Mouse (Mus musculus) forebrain, embryonic 12.5 days (tissue): ENCODE data around the gene Hist1h3b. TPM values are rescaled to one million over a fixed set of nuclear protein-coding genes. Genes with fewer than 3 reads are reported as not detected.
"Not testable (repeated sequence)": the region's sequence is repeated elsewhere in the genome, so short reads cannot be mapped to it uniquely, and the experiment has no call there.

Experiments
- ATAC-seq: fragments of 200-750 bp; cut with Nextera tagmentation; 2 replicates; pipeline ENCODE4 v1.8.0; 2017; ENCODE audit warnings: moderate TSS enrichment; ENCODE audit not compliant: low FRiP score
- H3K27ac ChIP-seq: fragments of 300-500 bp; sonication (generic); 2 replicates; pipeline ENCODE4 v1.5.1; 2016; ENCODE audit warnings: mild to moderate bottlenecking
- H3K27me3 ChIP-seq: fragments of 300-500 bp; sonication (generic); 2 replicates; pipeline ENCODE4 v1.6.1; 2016; ENCODE audit warnings: mild to moderate bottlenecking
- H3K36me3 ChIP-seq: fragments of 300-500 bp; sonication (generic); replicated peaks from 2 replicates; pipeline ENCODE4 v1.6.1; 2016; ENCODE audit warnings: mild to moderate bottlenecking
- H3K4me1 ChIP-seq: fragments of 300-500 bp; sonication (generic); 2 replicates; pipeline ENCODE4 v1.6.1; 2016
- H3K4me2 ChIP-seq: fragments of 300-500 bp; sonication (generic); 2 replicates; pipeline ENCODE4 v1.6.1; 2016; ENCODE audit warnings: mild to moderate bottlenecking, moderate library complexity
- H3K4me3 ChIP-seq: fragments of 300-500 bp; sonication (generic); replicated peaks from 2 replicates; pipeline ENCODE4 v1.5.1; 2016; ENCODE audit warnings: mild to moderate bottlenecking
- H3K9ac ChIP-seq: fragments of 300-500 bp; sonication (generic); 2 replicates; pipeline ENCODE4 v1.6.1; 2016; ENCODE audit warnings: mild to moderate bottlenecking
- H3K9me3 ChIP-seq: fragments of 300-500 bp; sonication (generic); 2 replicates; pipeline ENCODE4 v1.6.1; 2016
- WGBS: fragments of 180-500 bp; shearing (Covaris S2); methylation state at CpG from one replicate; pipeline ENCODE4 v1.1.7; 2016; 5-methylcytosine and 5-hydroxymethylcytosine counted together
- polyA plus RNA-seq: library from polyadenylated mRNA; unstranded; fragments of >200 nt; fragmentation: Nextera tagmentation; extraction: Ambion mirVana; gene quantifications from 2 replicates; pipeline ENCODE4 v1.2.1, GENCODE M21; 2016

Gene Hist1h3b
- polyA plus RNA-seq, 1 experiment from 2014 or later: 15.8 TPM

DNA sequence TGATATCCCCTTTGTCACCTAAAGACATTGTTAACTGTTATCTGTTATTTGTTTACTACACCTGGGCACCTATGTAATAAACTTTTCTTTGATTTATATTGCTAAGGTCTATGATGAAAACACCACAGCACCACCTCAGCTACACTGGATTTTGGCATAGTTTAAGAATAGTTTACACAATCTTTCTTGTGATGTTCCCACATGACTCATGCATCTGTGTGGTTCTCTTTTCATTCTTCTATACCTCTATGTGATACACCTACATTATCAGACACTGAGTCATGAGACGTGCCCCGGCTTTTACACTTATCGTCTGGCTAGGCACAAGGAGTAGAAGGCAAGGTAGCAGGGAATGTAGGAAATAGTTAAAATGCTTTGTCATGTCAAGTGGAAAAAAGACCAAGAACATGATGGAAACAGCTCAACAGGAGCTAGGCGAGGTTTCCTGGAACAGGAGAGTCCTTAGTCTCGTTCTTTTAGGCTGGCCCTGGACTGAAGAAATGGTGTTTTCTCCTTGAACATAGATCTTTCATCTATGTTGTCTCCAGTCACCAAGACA lies 2.4 kb upstream of the Hist1h3b start:
- no peak for ATAC-seq
- H3K4me3 ChIP-seq: no peak overlapping the region

DNA sequence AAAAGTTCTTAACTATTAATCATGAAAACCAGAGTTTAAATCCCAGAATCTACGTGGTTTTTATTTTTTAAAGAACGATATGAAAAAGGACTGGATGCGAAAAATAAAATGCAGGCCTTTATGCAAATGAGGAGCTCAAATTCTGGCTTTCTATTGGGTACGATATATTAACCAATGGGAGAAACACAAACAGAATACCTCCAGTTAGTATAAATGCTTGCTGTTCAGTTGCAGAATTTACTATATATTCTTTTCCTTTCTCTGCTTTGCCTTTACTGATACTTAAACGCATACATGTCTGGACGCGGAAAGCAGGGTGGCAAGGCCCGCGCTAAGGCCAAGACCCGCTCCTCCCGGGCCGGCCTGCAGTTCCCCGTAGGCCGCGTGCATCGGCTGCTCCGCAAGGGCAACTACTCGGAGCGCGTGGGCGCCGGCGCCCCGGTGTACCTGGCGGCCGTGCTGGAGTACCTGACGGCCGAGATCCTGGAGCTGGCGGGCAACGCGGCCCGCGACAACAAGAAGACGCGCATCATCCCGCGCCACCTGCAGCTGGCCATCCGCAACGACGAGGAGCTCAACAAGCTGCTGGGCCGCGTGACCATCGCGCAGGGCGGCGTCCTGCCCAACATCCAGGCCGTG lies 1.1 kb upstream of the Hist1h3b start, which contains the start of gene Hist1h2ab:
Gene Hist1h2ab (plus strand): TSS at position 288 of the 639 bp plus-strand sequence.
- H3K27ac ChIP-seq: peak within 1 kb of the TSS; percentile 98
- peak within 1 kb of the TSS; percentile 56 for H3K9ac ChIP-seq
- H3K27me3 ChIP-seq, H3K9me3 ChIP-seq, H3K4me1 ChIP-seq, H3K36me3 ChIP-seq: not testable (repeated sequence)
- peak within 1 kb of the TSS; percentile 59 for H3K4me2 ChIP-seq
- WGBS: under 1% methylated on average over 35 of the region's 47 CpGs
- peak; percentile 64 for ATAC-seq
- H3K4me3 ChIP-seq: peak within 1 kb of the TSS; percentile 47

More for the DNA sequence above, 2.4 kb upstream of the Hist1h3b start:
- Histone ChIP-seq H3K4me1 (peaks cover 9% of the 10 kb centered on the region), H3K27me3 (no peaks in the 10 kb centered on the region), H3K9me3 (no peaks in the 10 kb centered on the region), H3K9ac (no peak overlapping the region), H3K36me3 (no peaks in the 10 kb centered on the region), H3K27ac (peak overlapping the region; percentile 79), H3K4me2 (no peak overlapping the region)
- 92% methylated on average over 5 of the region's 5 CpGs for WGBS

DNA sequence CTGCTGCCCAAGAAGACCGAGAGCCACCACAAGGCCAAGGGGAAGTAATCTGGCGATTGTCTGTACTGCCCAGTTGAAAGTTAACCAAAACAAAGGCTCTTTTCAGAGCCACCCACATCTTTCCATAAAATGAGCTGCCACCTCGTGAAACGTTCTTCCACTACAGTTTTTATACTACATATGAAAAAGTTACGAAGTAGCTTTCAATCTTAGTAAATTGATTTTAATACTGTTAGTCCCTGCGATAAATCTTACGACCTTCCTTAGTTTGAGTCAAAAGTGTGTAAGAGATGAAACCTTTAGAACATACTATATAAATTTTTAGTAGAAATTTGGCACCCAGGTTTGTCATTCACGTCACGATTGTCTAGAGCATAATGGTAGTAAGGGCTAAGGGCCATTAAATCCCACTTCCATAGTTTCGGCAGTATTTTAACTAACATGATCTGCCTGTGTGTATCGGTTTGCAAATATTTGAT lies 550 bp upstream of the Hist1h3b start:
- Histone ChIP-seq H3K4me1 (peaks cover 8% of the 10 kb centered on the region), H3K9me3 (no peaks in the 10 kb centered on the region), H3K36me3 (no peaks in the 10 kb centered on the region), H3K4me3 (peak overlapping the region; percentile 47), H3K9ac (peak overlapping the region; percentile 56), H3K4me2 (peak overlapping the region; percentile 59), H3K27ac (peak overlapping the region; percentile 98), H3K27me3 (no peaks in the 10 kb centered on the region)
- WGBS: 2% methylated on average over 11 of the region's 11 CpGs
- ATAC-seq: peak; percentile 15; the same call in 1 of the 2 replicates

DNA sequence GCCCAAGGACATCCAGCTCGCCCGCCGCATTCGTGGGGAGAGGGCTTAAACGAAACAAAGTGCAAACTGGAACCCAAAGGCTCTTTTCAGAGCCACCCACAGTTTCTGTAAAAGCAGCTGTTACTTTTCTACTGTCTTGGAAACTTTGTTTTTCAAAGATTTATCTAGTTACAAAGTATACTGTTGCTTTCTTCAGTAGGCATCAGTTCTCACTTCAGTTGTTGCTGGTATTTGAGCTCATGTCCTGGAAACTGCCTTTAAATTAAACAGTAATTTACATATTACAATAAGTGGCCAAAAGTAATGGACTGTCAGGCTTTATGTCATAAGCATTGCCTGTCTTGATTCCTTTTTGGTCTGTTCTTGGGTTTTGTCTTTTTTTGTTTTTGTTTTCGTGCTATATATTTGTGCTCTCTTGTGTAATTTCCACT lies 690 bp downstream of the Hist1h3b start:
- WGBS: under 1% methylated on average over 6 of the region's 6 CpGs
- Histone ChIP-seq H3K36me3 (no peaks in the 10 kb centered on the region), H3K4me1 (peaks cover 10% of the 10 kb centered on the region), H3K27ac (peak overlapping the region; percentile 91), H3K4me3 (peak overlapping the region; percentile 40), H3K4me2 (peak overlapping the region; percentile 58), H3K9me3 (no peaks in the 10 kb centered on the region), H3K9ac (peak overlapping the region; percentile 57), H3K27me3 (no peaks in the 10 kb centered on the region)
- no peak for ATAC-seq

DNA sequence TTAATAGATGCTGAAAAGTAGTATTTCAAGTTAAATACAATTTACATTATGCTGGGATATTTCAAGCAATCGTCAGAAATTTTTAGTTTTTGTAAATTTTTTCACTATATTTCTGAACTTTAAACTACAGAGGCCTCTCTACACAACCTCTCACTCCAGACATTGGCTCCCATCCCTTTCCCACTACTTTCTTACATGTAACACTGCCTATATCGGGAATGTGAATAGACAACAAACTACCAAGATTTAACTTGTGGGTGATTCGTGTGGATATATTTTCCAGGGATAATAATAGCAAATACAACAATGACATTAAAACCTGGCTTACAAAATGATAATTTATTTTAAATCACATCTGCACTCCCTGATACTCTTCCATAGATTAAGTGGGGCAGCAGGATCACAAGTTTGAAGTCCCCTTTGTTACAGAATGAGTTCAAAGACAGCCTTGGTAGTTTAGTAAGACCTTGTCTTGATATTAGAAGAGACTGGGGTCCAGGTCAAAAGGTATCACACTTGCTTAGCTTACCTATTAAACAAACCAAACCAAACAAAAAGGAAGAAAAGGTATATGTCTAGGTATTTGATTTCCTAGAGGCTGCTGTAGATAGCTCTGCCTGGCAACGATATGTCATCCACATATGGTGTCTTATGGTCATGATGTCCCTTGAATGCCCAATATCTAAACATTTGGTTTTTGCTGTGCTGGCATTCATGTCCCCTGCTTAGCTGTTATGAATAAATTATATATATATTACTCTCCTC lies 1.4 kb downstream of the Hist1h3b start:
- peak overlapping the region; percentile 68 for H3K27ac ChIP-seq
- no peaks in the 10 kb centered on the region for H3K9me3 ChIP-seq
- no peaks in the 10 kb centered on the region for H3K27me3 ChIP-seq
- peak overlapping the region; percentile 58 for H3K4me2 ChIP-seq
- peaks cover 7% of the 10 kb centered on the region for H3K4me1 ChIP-seq
- peak overlapping the region; percentile 40; the same call in 1 of the 2 replicates for H3K4me3 ChIP-seq
- no peak overlapping the region for H3K9ac ChIP-seq
- ATAC-seq: no peak
- 52% methylated on average over 4 of the region's 4 CpGs for WGBS
- H3K36me3 ChIP-seq: no peaks in the 10 kb centered on the region

DNA sequence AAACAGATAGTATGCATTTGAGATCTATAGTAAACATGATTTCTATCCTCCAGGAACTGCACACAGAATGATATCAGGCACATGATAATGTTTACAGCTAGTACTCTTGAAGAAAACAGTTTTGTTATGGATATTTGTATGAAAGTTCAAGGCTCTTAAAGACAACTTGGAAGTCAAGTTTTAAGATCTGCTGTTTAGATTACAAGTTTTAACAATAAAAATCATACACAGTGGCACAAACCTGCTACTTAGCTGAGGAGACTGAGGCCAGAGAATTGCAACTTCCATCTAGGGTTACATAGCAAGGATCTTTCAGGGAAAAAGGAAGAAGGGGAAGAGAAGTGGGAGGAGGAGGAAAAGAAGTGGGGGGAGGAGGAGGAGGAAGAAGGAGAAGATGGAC lies 2.9 kb downstream of the Hist1h3b start:
- Histone ChIP-seq H3K27ac (0 out of 2 replicates have a peak overlapping the region, but pooled peaks have one; percentile 42), H3K4me2 (no peak overlapping the region), H3K4me1 (peaks cover 10% of the 10 kb centered on the region), H3K4me3 (no peak overlapping the region), H3K27me3 (no peaks in the 10 kb centered on the region), H3K36me3 (no peaks in the 10 kb centered on the region), H3K9me3 (no peaks in the 10 kb centered on the region), H3K9ac (no peak overlapping the region)
- no peak for ATAC-seq

DNA sequence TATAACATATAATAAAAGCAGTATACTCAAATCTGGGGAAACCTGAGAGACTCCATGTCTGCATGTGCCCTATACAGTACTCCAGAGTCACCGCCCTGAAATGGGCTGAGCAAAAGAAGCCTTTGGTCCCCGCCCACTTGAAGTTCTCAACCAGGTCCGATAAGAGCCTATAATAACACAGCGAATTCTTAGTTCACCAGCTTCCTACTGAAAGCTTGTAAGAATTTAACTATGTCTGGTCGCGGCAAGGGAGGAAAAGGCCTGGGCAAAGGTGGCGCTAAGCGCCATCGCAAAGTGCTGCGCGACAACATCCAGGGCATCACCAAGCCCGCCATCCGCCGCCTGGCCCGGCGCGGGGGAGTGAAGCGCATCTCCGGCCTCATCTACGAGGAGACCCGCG lies 4.7 kb downstream of the Hist1h3b start, which contains the start of gene Hist1h4b:
Gene Hist1h4b (plus strand): TSS at position 224 of the 400 bp plus-strand sequence.
- Histone ChIP-seq H3K36me3 (no peaks in the 10 kb centered on the region), H3K9ac (peak within 1 kb of the TSS; percentile 63), H3K27ac (peak within 1 kb of the TSS; percentile 96), H3K4me3 (peak within 1 kb of the TSS; percentile 41), H3K9me3 (no peaks in the 10 kb centered on the region), H3K4me1 (peaks cover 16% of the 10 kb centered on the region), H3K27me3 (no peaks in the 10 kb centered on the region), H3K4me2 (peak within 1 kb of the TSS; percentile 63)
- peak; percentile 71 for ATAC-seq
- under 1% methylated on average over 19 of the region's 22 CpGs for WGBS

DNA sequence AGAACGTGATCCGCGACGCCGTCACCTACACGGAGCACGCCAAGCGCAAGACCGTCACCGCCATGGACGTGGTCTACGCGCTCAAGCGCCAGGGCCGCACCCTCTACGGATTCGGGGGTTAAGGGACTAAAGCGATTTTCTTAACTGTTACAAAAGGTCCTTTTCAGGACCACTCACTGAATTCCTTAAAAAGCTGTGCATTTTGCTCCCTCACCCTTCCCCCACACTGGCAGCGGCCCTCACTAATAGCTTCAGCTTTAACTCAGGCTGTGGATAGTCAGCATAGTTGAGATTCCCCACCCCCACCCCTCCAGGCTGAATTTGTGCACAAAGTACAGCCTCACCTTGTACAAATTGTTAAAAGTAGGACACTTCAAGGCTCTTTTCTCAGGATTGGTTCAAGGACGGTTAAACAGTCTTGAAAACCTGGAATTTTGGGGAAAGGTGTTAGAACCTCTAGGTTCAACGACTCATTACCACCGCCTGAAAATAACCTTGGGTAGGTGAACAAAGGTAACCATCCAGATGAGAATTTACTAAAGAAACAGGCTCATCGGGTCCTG lies 5.2 kb downstream of the Hist1h3b start:
- H3K4me1 ChIP-seq: peaks cover 16% of the 10 kb centered on the region
- H3K27ac ChIP-seq: peak overlapping the region; percentile 96
- peak overlapping the region; percentile 63 for H3K4me2 ChIP-seq
- no peaks in the 10 kb centered on the region for H3K9me3 ChIP-seq
- H3K27me3 ChIP-seq: no peaks in the 10 kb centered on the region
- under 1% methylated on average over 22 of the region's 23 CpGs for WGBS
- H3K9ac ChIP-seq: peak overlapping the region; percentile 63
- no peaks in the 10 kb centered on the region for H3K36me3 ChIP-seq
- H3K4me3 ChIP-seq: peak overlapping the region; percentile 41
- ATAC-seq: no peak

DNA sequence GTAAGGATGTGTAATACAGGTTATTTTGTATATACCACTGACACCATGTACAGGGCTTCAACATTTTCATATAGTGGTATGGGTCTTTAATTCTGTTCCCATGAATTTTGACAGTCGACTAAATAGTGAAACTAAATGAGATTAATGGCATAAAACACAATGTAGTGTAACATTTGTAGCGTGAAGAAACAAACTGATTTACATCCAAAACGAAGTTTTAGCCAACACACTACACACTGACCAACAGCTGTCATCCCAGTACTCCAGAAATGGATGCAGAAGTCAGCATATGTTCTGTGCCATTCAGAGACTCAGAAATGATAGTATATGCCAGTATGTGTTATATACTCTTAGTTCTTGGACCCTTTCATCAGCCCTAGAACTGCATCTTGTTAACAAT lies 5.9 kb downstream of the Hist1h3b start:
- 0 out of 2 replicates have a peak overlapping the region, but pooled peaks have one; percentile 27 for H3K27ac ChIP-seq
- WGBS: 51% methylated on average over 3 of the region's 3 CpGs
- no peak overlapping the region for H3K4me2 ChIP-seq

DNA sequence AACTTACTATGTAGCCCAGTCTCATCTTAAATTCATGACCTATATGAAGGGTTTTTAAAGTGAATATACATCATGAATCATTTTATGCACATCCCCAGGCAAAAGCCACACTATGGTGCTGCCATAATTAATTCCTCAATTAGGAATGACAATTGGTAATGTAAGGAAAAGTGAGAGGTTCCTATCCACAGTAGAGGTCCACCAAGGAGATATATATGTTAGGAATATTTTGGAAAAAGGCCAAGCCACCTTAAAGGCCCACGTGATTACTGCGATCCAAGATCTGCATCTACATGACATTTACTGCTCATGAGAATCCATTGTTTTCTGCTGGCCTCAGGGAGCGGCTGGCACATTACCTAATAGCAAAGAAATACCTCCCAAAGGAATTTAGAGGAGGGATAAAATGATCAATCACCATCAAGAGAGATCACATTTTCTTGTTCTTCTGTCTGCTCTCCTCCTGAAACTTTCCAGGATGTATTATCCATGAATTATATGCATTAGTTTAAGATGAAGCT lies 7.2 kb downstream of the Hist1h3b start:
- H3K27me3 ChIP-seq: no peaks in the 10 kb centered on the region
- no peaks in the 10 kb centered on the region for H3K9me3 ChIP-seq
- peaks cover 28% of the 10 kb centered on the region for H3K4me1 ChIP-seq
- no peaks in the 10 kb centered on the region for H3K36me3 ChIP-seq
- no peak for ATAC-seq
- H3K9ac ChIP-seq: no peak overlapping the region
- 80% methylated on average over 3 of the region's 3 CpGs for WGBS
- 0 out of 2 replicates have a peak overlapping the region, but pooled peaks have one; percentile 10 for H3K27ac ChIP-seq
- no peak overlapping the region for H3K4me3 ChIP-seq
- H3K4me2 ChIP-seq: no peak overlapping the region

More for the DNA sequence above, 5.9 kb downstream of the Hist1h3b start:
- Histone ChIP-seq H3K36me3 (no peaks in the 10 kb centered on the region), H3K9me3 (no peaks in the 10 kb centered on the region), H3K4me3 (no peak overlapping the region), H3K9ac (no peak overlapping the region), H3K27me3 (no peaks in the 10 kb centered on the region), H3K4me1 (peaks cover 17% of the 10 kb centered on the region)
- ATAC-seq: no peak

DNA sequence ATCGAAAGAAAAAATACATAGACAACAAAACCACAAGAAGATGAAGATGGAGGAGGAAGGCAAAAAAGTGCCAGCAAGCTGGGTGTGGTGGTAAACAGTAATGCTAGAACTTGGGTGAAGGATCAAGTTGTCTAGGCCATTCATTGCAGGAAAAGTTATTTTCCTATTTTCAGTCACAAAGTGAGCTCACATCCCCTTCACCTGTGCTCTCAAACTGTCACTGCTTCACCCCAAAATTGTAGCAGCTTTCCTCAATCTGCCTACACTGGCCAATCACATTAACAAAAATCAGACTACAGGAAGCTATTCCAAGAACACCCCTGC lies 7.8 kb downstream of the Hist1h3b start:
- no peak for ATAC-seq
- Histone ChIP-seq H3K27ac (peak overlapping the region; percentile 94), H3K4me2 (peak overlapping the region; percentile 70), H3K9me3 (no peaks in the 10 kb centered on the region), H3K27me3 (no peaks in the 10 kb centered on the region), H3K36me3 (no peaks in the 10 kb centered on the region), H3K9ac (peak overlapping the region; percentile 62; the same call in 1 of the 2 replicates), H3K4me3 (peak overlapping the region; percentile 41; the same call in 1 of the 2 replicates), H3K4me1 (peaks cover 30% of the 10 kb centered on the region)
- 87% methylated on average over 1 of the region's 1 CpGs for WGBS
